Mouse (Mus musculus): Measurements from ENCODE around the gene Vmn2r11. TPM values are rescaled to one million over a fixed set of nuclear protein-coding genes. Genes with fewer than 3 reads are reported as not detected.
"Not testable (repeated sequence)": the region's sequence is repeated elsewhere in the genome, so short reads cannot be mapped to it uniquely, and the experiment has no call there.

The Vmn2r11 gene
- polyA plus RNA-seq (2016; fragmentation: Nextera tagmentation; extraction: Ambion mirVana), result not detected in 2 replicates

GRCm38 (mm10) chr5:109059469-109059868, at the start of gene Vmn2r11:
Gene Vmn2r11 (minus strand): TSS chr5:109059569.
- not testable (repeated sequence) for H3K27ac ChIP-seq; H3K4me3 ChIP-seq; H3K27me3 ChIP-seq (ENCODE audit: poor library complexity, severe bottlenecking); DNase-seq (ENCODE audit: extremely low spot score, low spot score); H3K36me3 ChIP-seq (replicated peaks); H3K4me1 ChIP-seq
- H3K9me3 ChIP-seq, result peaks cover 32% of the 10 kb centered on the region
- 90% methylated on average over 3 of the region's 3 CpGs for WGBS

GRCm38 (mm10) chr5:109097850-109098249, 38.5 kb upstream of the Vmn2r11 start, which contains the start of gene Vmn2r12:
Gene Vmn2r12 (minus strand): TSS chr5:109097950.
- H3K27ac ChIP-seq; H3K4me1 ChIP-seq; H3K36me3 ChIP-seq (replicated peaks); H3K4me3 ChIP-seq; H3K27me3 ChIP-seq (ENCODE audit: poor library complexity, severe bottlenecking); DNase-seq (ENCODE audit: extremely low spot score, low spot score): not testable (repeated sequence)
- H3K9me3 ChIP-seq, result peaks cover 27% of the 10 kb centered on the region
- 84% methylated on average over 5 of the region's 5 CpGs for WGBS

- 76% methylated on average over 3 of the region's 3 CpGs for whole genome bisulfite sequencing
- not testable (repeated sequence) for DNase-seq (ENCODE audit: extremely low spot score, low spot score); H3K27ac ChIP-seq
Measured at GRCm38 (mm10) chr5:109096482-109096881, 37.1 kb upstream of the Vmn2r11 start.

GRCm38 (mm10) chr5:109072016-109072415, 12.6 kb upstream of the Vmn2r11 start:
- WGBS, result 48% methylated on average over 4 of the region's 4 CpGs
- not testable (repeated sequence) for H3K36me3 ChIP-seq (replicated peaks); H3K27me3 ChIP-seq (ENCODE audit: poor library complexity, severe bottlenecking); DNase-seq (ENCODE audit: extremely low spot score, low spot score); H3K27ac ChIP-seq; H3K4me1 ChIP-seq; H3K4me3 ChIP-seq
- peaks cover 15% of the 10 kb centered on the region for H3K9me3 ChIP-seq

More at GRCm38 (mm10) chr5:109096482-109096881, 37.1 kb upstream of the Vmn2r11 start:
- not testable (repeated sequence) for H3K36me3 ChIP-seq (replicated peaks); H3K4me3 ChIP-seq; H3K27me3 ChIP-seq (ENCODE audit: poor library complexity, severe bottlenecking); H3K4me1 ChIP-seq
- H3K9me3 ChIP-seq, result peaks cover 24% of the 10 kb centered on the region

GRCm38 (mm10) chr5:109055286-109055685, 4.1 kb downstream of the Vmn2r11 start:
- H3K4me3 ChIP-seq, result no peak overlapping the region
- H3K9me3 ChIP-seq, result peaks cover 30% of the 10 kb centered on the region
- no peaks in the 10 kb centered on the region for H3K4me1 ChIP-seq
- no peaks in the 10 kb centered on the region for H3K27me3 ChIP-seq (ENCODE audit: poor library complexity, severe bottlenecking)
- DNase-seq (ENCODE audit: extremely low spot score, low spot score), result no peak
- H3K27ac ChIP-seq, result no peak overlapping the region
- 88% methylated on average over 1 of the region's 1 CpGs for WGBS
- no peaks in the 10 kb centered on the region for H3K36me3 ChIP-seq (replicated peaks)

- Histone ChIP-seq H3K27me3 (ENCODE audit: poor library complexity, severe bottlenecking) (no peaks in the 10 kb centered on the region), H3K27ac (no peak overlapping the region), H3K36me3 (replicated peaks) (no peaks in the 10 kb centered on the region), H3K4me3 (no peak overlapping the region), H3K9me3 (peaks cover 14% of the 10 kb centered on the region; the same call in 1 of the 2 replicates), H3K4me1 (no peaks in the 10 kb centered on the region)
- DNase-seq (ENCODE audit: extremely low spot score, low spot score), result no peak
Measured at GRCm38 (mm10) chr5:109032591-109032990, 26.8 kb downstream of the Vmn2r11 start.

- H3K27ac ChIP-seq; DNase-seq (ENCODE audit: extremely low spot score, low spot score): not testable (repeated sequence)
Measured at GRCm38 (mm10) chr5:109006427-109006826, 52.9 kb downstream of the Vmn2r11 start, which contains the start of gene Vmn2r10. Gene Vmn2r10 (minus strand): TSS chr5:109006527.

More at GRCm38 (mm10) chr5:109006427-109006826, 52.9 kb downstream of the Vmn2r11 start, which contains the start of gene Vmn2r10:
- H3K27me3 ChIP-seq (ENCODE audit: poor library complexity, severe bottlenecking); H3K4me1 ChIP-seq; H3K36me3 ChIP-seq (replicated peaks); H3K4me3 ChIP-seq: not testable (repeated sequence)
- peaks cover 16% of the 10 kb centered on the region; the same call in 1 of the 2 replicates for H3K9me3 ChIP-seq

Other genes starting within 250 kb of the Vmn2r11 start
- not detected in 2 replicates for gene Vmn2r9, start 207.0 kb downstream of the Vmn2r11 start, polyA plus RNA-seq (2016; fragmentation: Nextera tagmentation; extraction: Ambion mirVana)
- not detected in 2 replicates for gene Vmn2r10, start 53.0 kb downstream of the Vmn2r11 start, polyA plus RNA-seq (2016; fragmentation: Nextera tagmentation; extraction: Ambion mirVana)
- gene Vmn2r12, start 38.4 kb upstream of the Vmn2r11 start, polyA plus RNA-seq (2016; fragmentation: Nextera tagmentation; extraction: Ambion mirVana), result not detected in 2 replicates
- gene Vmn2r13, start 132.6 kb upstream of the Vmn2r11 start, polyA plus RNA-seq (2016; fragmentation: Nextera tagmentation; extraction: Ambion mirVana), result not detected in 2 replicates
- not detected in 2 replicates for gene Vmn2r14, start 165.1 kb upstream of the Vmn2r11 start, polyA plus RNA-seq (2016; fragmentation: Nextera tagmentation; extraction: Ambion mirVana)
- gene Vmn2r15, start 238.1 kb upstream of the Vmn2r11 start, polyA plus RNA-seq (2016; fragmentation: Nextera tagmentation; extraction: Ambion mirVana), result not detected in 2 replicates